23 mouse cellular contexts compared by ENCODE assay signal in genomic region chr19:26776066-26777025, GRCm38 (mm10).
A peak's percentile ranks its signal among the peaks of the same experiment; 100 is the strongest.
DNase-seq lines count a peak whose midpoint lies in the region; ATAC-seq and TF ChIP-seq lines count a peak whose summit lies in the region.
"Had no signal": no experiment of that assay in that cellular context is flagged by ENCODE, and none has a peak within 500 bp of the region (broad histone marks: within the 10 kb centered on the region; RNA-seq: fewer than 3 reads in every experiment).

No protein-coding gene starts in this region.

- 85% methylated on average over 27 of the region's 27 CpGs for WGBS in hindbrain, embryonic 13.5 days
- 85% methylated on average over 27 of the region's 27 CpGs for WGBS in hindbrain, postnatal 0 days
- WGBS in midbrain, embryonic 13.5 days = 82% methylated on average over 27 of the region's 27 CpGs
- 83% methylated on average over 27 of the region's 27 CpGs for WGBS in neural tube, embryonic 15.5 days

- no peak overlapping the region for H3K9ac ChIP-seq in hindbrain, embryonic 13.5 days
- H3K9ac ChIP-seq in hindbrain, postnatal 0 days (replicated peaks; ENCODE audit: low read length) = no peak overlapping the region
- H3K9ac ChIP-seq in midbrain, embryonic 13.5 days (replicated peaks) = no peak overlapping the region
- no peak overlapping the region for H3K9ac ChIP-seq in neural tube, embryonic 15.5 days (replicated peaks)
- H3K9ac ChIP-seq: hindbrain, embryonic 12.5 days; liver, embryonic 14.5 days had no signal

- peak overlapping the region; percentile 60 for H3K27ac ChIP-seq in hindbrain, embryonic 13.5 days
- no peak overlapping the region for H3K27ac ChIP-seq in hindbrain, postnatal 0 days
- H3K27ac ChIP-seq in midbrain, embryonic 13.5 days = peak overlapping the region; percentile 61
- peak overlapping the region; percentile 34 for H3K27ac ChIP-seq in neural tube, embryonic 15.5 days (replicated peaks)
- no peak overlapping the region for H3K27ac ChIP-seq in layer of hippocampus, adult 2 months
- H3K27ac ChIP-seq: hindbrain, embryonic 12.5 days; liver, embryonic 14.5 days had no signal

- no peaks in the 10 kb centered on the region for H3K9me3 ChIP-seq in hindbrain, embryonic 13.5 days
- H3K9me3 ChIP-seq in hindbrain, postnatal 0 days (ENCODE audit: low read length) = no peaks in the 10 kb centered on the region
- no peaks in the 10 kb centered on the region for H3K9me3 ChIP-seq in midbrain, embryonic 13.5 days
- H3K9me3 ChIP-seq in neural tube, embryonic 15.5 days (replicated peaks) = no peaks in the 10 kb centered on the region
- H3K9me3 ChIP-seq: hindbrain, embryonic 12.5 days had no signal

- no peak for ATAC-seq in hindbrain, embryonic 13.5 days (ENCODE audit: low FRiP score)
- no peak for ATAC-seq in hindbrain, postnatal 0 days
- no peak for ATAC-seq in midbrain, embryonic 13.5 days
- ATAC-seq in neural tube, embryonic 15.5 days (ENCODE audit: low FRiP score) = no peak
- ATAC-seq: forebrain, embryonic 16.5 days had no signal

- no peak for DNase-seq in hindbrain, postnatal 0 days (ENCODE audit: low spot score)
- peak; percentile 55 for DNase-seq in MEL-GATA-1-ER (ENCODE audit: extremely low read depth, low read depth)
- DNase-seq in layer of hippocampus, adult 2 months (ENCODE audit: low spot score in 2 of 2) = no peak
- no peak for DNase-seq in gastrocnemius, adult 18-20 months (ENCODE audit: low spot score)
- DNase-seq: adrenal gland, postnatal 25 days; cerebellum, adult 11-12 months; cerebellum, postnatal 10 days; heart, postnatal 36 days; kidney, adult 9 months; kidney, postnatal 14 days; liver; lung, adult 2 months; lung, postnatal 14 days; right cerebral cortex, adult 18-20 months; spleen, adult 18-20 months; thymus, postnatal 25 days had no signal

- TF ChIP-seq CTCF in hindbrain, postnatal 0 days (IDR thresholded peaks at IDR 0.05; ENCODE audit: low read depth) = no peak
- no peak for TF ChIP-seq CTCF in layer of hippocampus, adult 2 months (conservative IDR thresholded peaks at IDR 0.05)

- H3K27me3 ChIP-seq in hindbrain, embryonic 13.5 days = no peaks in the 10 kb centered on the region
- no peaks in the 10 kb centered on the region for H3K27me3 ChIP-seq in hindbrain, postnatal 0 days (ENCODE audit: insufficient read depth, low read length)
- no peaks in the 10 kb centered on the region for H3K27me3 ChIP-seq in midbrain, embryonic 13.5 days
- H3K27me3 ChIP-seq in neural tube, embryonic 15.5 days (replicated peaks) = no peaks in the 10 kb centered on the region
- H3K27me3 ChIP-seq: hindbrain, embryonic 12.5 days had no signal

- H3K4me2 ChIP-seq in hindbrain, embryonic 13.5 days = no peak overlapping the region
- H3K4me2 ChIP-seq in hindbrain, postnatal 0 days (ENCODE audit: low read depth, low read length) = no peak overlapping the region
- H3K4me2 ChIP-seq in midbrain, embryonic 13.5 days (replicated peaks) = no peak overlapping the region
- H3K4me2 ChIP-seq in neural tube, embryonic 15.5 days = no peak overlapping the region
- H3K4me2 ChIP-seq: hindbrain, embryonic 12.5 days had no signal

- H3K4me3 ChIP-seq in hindbrain, embryonic 13.5 days = no peak overlapping the region
- no peak overlapping the region for H3K4me3 ChIP-seq in hindbrain, postnatal 0 days (ENCODE audit: low read length)
- H3K4me3 ChIP-seq in midbrain, embryonic 13.5 days (replicated peaks) = no peak overlapping the region
- no peak overlapping the region for H3K4me3 ChIP-seq in neural tube, embryonic 15.5 days (replicated peaks)
- H3K4me3 ChIP-seq in layer of hippocampus, adult 2 months = no peak overlapping the region
- H3K4me3 ChIP-seq: erythroblast, embryonic 14.5 days; hindbrain, embryonic 12.5 days had no signal

- H3K4me1 ChIP-seq in hindbrain, embryonic 13.5 days (replicated peaks) = peaks cover 7% of the 10 kb centered on the region; the same call in 1 of the 2 replicates
- no peaks in the 10 kb centered on the region for H3K4me1 ChIP-seq in hindbrain, postnatal 0 days (ENCODE audit: insufficient read depth, low read length)
- peaks cover 12% of the 10 kb centered on the region for H3K4me1 ChIP-seq in midbrain, embryonic 13.5 days (replicated peaks)
- H3K4me1 ChIP-seq in neural tube, embryonic 15.5 days = no peaks in the 10 kb centered on the region

- peaks cover 72% of the 10 kb centered on the region for H3K36me3 ChIP-seq in hindbrain, embryonic 13.5 days
- H3K36me3 ChIP-seq in hindbrain, postnatal 0 days (ENCODE audit: insufficient read depth, low read length) = peaks cover 20% of the 10 kb centered on the region
- peaks cover 60% of the 10 kb centered on the region for H3K36me3 ChIP-seq in midbrain, embryonic 13.5 days
- peaks cover 59% of the 10 kb centered on the region for H3K36me3 ChIP-seq in neural tube, embryonic 15.5 days

Comparison
In these comparisons a context has a peak if more than half of its experiments do, and no peak if none do; other contexts are left out.
1. H3K27ac ChIP-seq: peak in hindbrain, embryonic 13.5 days (single experiment), midbrain, embryonic 13.5 days (single experiment) and neural tube, embryonic 15.5 days (single experiment); none in hindbrain, postnatal 0 days (single experiment) and layer of hippocampus, adult 2 months (single experiment).